Mouse (Mus musculus) midbrain, embryonic 10.5 days (tissue): ENCODE data around the gene D630039A03Rik. TPM values are rescaled to one million over a fixed set of nuclear protein-coding genes. Genes with fewer than 3 reads are reported as not detected.

Source experiments
- DNase-seq: peaks from one replicate; pipeline ENCODE4 v3.0.0-alpha.2; 2017; ENCODE audit warnings: low spot score
- H3K27ac ChIP-seq: fragments of 300-500 bp; sonication (generic); replicated peaks from 2 replicates; pipeline ENCODE4 v1.5.1; 2016; ENCODE audit warnings: mild to moderate bottlenecking
- H3K27me3 ChIP-seq: fragments of 300-500 bp; sonication (generic); 2 replicates; pipeline ENCODE4 v1.6.1; 2016; ENCODE audit warnings: low read depth, mild to moderate bottlenecking; ENCODE audit not compliant: poor library complexity, severe bottlenecking
- H3K36me3 ChIP-seq: fragments of 300-500 bp; sonication (generic); 2 replicates; pipeline ENCODE4 v1.6.1; 2016; ENCODE audit warnings: mild to moderate bottlenecking, moderate library complexity
- H3K4me1 ChIP-seq: fragments of 300-500 bp; sonication (generic); 2 replicates; pipeline ENCODE4 v1.6.1; 2016
- H3K4me3 ChIP-seq: fragments of 300-500 bp; sonication (generic); 2 replicates; pipeline ENCODE4 v1.5.1; 2016; ENCODE audit warnings: mild to moderate bottlenecking, moderate library complexity
- H3K9me3 ChIP-seq: fragments of 300-500 bp; sonication (generic); replicated peaks from 2 replicates; pipeline ENCODE4 v1.6.1; 2016; ENCODE audit warnings: mild to moderate bottlenecking
- whole genome bisulfite sequencing: fragments of 180-500 bp; shearing (Covaris S2); methylation state at CpG from one replicate; pipeline ENCODE4 v1.1.7; 2016; 5-methylcytosine and 5-hydroxymethylcytosine counted together
- polyA plus RNA-seq: library from polyadenylated mRNA; unstranded; fragments of >200 nt; fragmentation: Nextera tagmentation; extraction: Ambion mirVana; gene quantifications from 2 replicates; pipeline ENCODE4 v1.2.1, GENCODE M21; 2016

D630039A03Rik gene
- polyA plus RNA-seq: 0.07 and 0.10 TPM in 2 replicates

GRCm38 (mm10) chr4:57916201-57916661, at the start of gene D630039A03Rik:
Gene D630039A03Rik, minus strand, starts transcription at chr4:57916297.
- no peak for DNase-seq
- H3K4me1 ChIP-seq: peaks cover 32% of the 10 kb centered on the region
- peak within 1 kb of the TSS; percentile 20 for H3K4me3 ChIP-seq
- H3K27ac ChIP-seq: peak within 1 kb of the TSS; percentile 46; the same call in 1 of the 2 replicates
- no peaks in the 10 kb centered on the region for H3K36me3 ChIP-seq
- H3K9me3 ChIP-seq: no peaks in the 10 kb centered on the region
- peaks cover 29% of the 10 kb centered on the region for H3K27me3 ChIP-seq
- 40% methylated on average over 9 of the region's 9 CpGs for WGBS

GRCm38 (mm10) chr4:57965516-57965915, 49.4 kb upstream of the D630039A03Rik start:
- no peaks in the 10 kb centered on the region for H3K36me3 ChIP-seq
- DNase-seq: no peak
- H3K4me1 ChIP-seq: no peaks in the 10 kb centered on the region
- no peak overlapping the region for H3K4me3 ChIP-seq
- H3K27me3 ChIP-seq: no peaks in the 10 kb centered on the region
- 94% methylated on average over 4 of the region's 4 CpGs for WGBS
- H3K9me3 ChIP-seq: no peaks in the 10 kb centered on the region
- H3K27ac ChIP-seq: no peak overlapping the region

- 39% methylated on average over 1 of the region's 1 CpGs for WGBS
- H3K36me3 ChIP-seq: no peaks in the 10 kb centered on the region
- no peaks in the 10 kb centered on the region for H3K4me1 ChIP-seq
- DNase-seq: no peak
- no peaks in the 10 kb centered on the region for H3K9me3 ChIP-seq
- H3K27ac ChIP-seq: no peak overlapping the region
- H3K27me3 ChIP-seq: no peaks in the 10 kb centered on the region
- no peak overlapping the region for H3K4me3 ChIP-seq
Measured at GRCm38 (mm10) chr4:57964143-57964542, 48.0 kb upstream of the D630039A03Rik start.

GRCm38 (mm10) chr4:57959056-57959455, 43.0 kb upstream of the D630039A03Rik start:
- 90% methylated on average over 8 of the region's 8 CpGs for WGBS
- DNase-seq: no peak
- H3K4me1 ChIP-seq: peaks cover 29% of the 10 kb centered on the region

GRCm38 (mm10) chr4:57958098-57958497, 42.0 kb upstream of the D630039A03Rik start:
- no peak overlapping the region for H3K27ac ChIP-seq
- H3K9me3 ChIP-seq: no peaks in the 10 kb centered on the region
- no peak overlapping the region for H3K4me3 ChIP-seq
- WGBS: 82% methylated on average over 9 of the region's 9 CpGs
- DNase-seq: no peak
- H3K27me3 ChIP-seq: peaks cover 12% of the 10 kb centered on the region
- peaks cover 17% of the 10 kb centered on the region for H3K36me3 ChIP-seq
- peaks cover 33% of the 10 kb centered on the region for H3K4me1 ChIP-seq

More at GRCm38 (mm10) chr4:57959056-57959455, 43.0 kb upstream of the D630039A03Rik start:
- Histone ChIP-seq H3K9me3 (no peaks in the 10 kb centered on the region), H3K4me3 (no peak overlapping the region), H3K27me3 (peaks cover 12% of the 10 kb centered on the region), H3K27ac (no peak overlapping the region), H3K36me3 (peaks cover 7% of the 10 kb centered on the region; the same call in 1 of the 2 replicates)

- WGBS: 55% methylated on average over 11 of the region's 11 CpGs
Measured at GRCm38 (mm10) chr4:57957200-57958085, 41.3 kb upstream of the D630039A03Rik start.

GRCm38 (mm10) chr4:57956029-57956960, 40.2 kb upstream of the D630039A03Rik start, which contains the start of gene Txn1:
Gene Txn1, minus strand, starts transcription at chr4:57956411.
- peak within 1 kb of the TSS; percentile 95 for H3K27ac ChIP-seq
- H3K4me3 ChIP-seq: peak within 1 kb of the TSS; percentile 77
- peaks cover 3% of the 10 kb centered on the region; the same call in 1 of the 2 replicates for H3K9me3 ChIP-seq
- WGBS: under 1% methylated on average over 71 of the region's 71 CpGs
- H3K4me1 ChIP-seq: peaks cover 33% of the 10 kb centered on the region
- DNase-seq: peak; percentile 99
- H3K36me3 ChIP-seq: peaks cover 35% of the 10 kb centered on the region
- peaks cover 12% of the 10 kb centered on the region for H3K27me3 ChIP-seq

More at GRCm38 (mm10) chr4:57957200-57958085, 41.3 kb upstream of the D630039A03Rik start:
- H3K27me3 ChIP-seq: peaks cover 12% of the 10 kb centered on the region
- DNase-seq: no peak
- peaks cover 23% of the 10 kb centered on the region for H3K36me3 ChIP-seq
- peaks cover 33% of the 10 kb centered on the region for H3K4me1 ChIP-seq
- H3K9me3 ChIP-seq: no peaks in the 10 kb centered on the region
- H3K4me3 ChIP-seq: peak overlapping the region; percentile 77
- peak overlapping the region; percentile 95 for H3K27ac ChIP-seq

- H3K4me1 ChIP-seq: peaks cover 33% of the 10 kb centered on the region
- H3K27ac ChIP-seq: peak overlapping the region; percentile 95
- peaks cover 12% of the 10 kb centered on the region for H3K27me3 ChIP-seq
- peak overlapping the region; percentile 77 for H3K4me3 ChIP-seq
- peaks cover 42% of the 10 kb centered on the region for H3K36me3 ChIP-seq
- H3K9me3 ChIP-seq: peaks cover 7% of the 10 kb centered on the region; the same call in 1 of the 2 replicates
- DNase-seq: no peak
- WGBS: under 1% methylated on average over 25 of the region's 25 CpGs
Measured at GRCm38 (mm10) chr4:57955544-57955958, 39.5 kb upstream of the D630039A03Rik start.

GRCm38 (mm10) chr4:57954991-57955390, 38.9 kb upstream of the D630039A03Rik start:
- H3K36me3 ChIP-seq: peaks cover 48% of the 10 kb centered on the region
- no peak for DNase-seq
- 76% methylated on average over 8 of the region's 8 CpGs for WGBS
- H3K4me1 ChIP-seq: peaks cover 33% of the 10 kb centered on the region
- peak overlapping the region; percentile 77 for H3K4me3 ChIP-seq
- H3K9me3 ChIP-seq: peaks cover 7% of the 10 kb centered on the region; the same call in 1 of the 2 replicates
- H3K27ac ChIP-seq: peak overlapping the region; percentile 95
- peaks cover 12% of the 10 kb centered on the region for H3K27me3 ChIP-seq

GRCm38 (mm10) chr4:57954580-57954979, 38.5 kb upstream of the D630039A03Rik start:
- H3K4me1 ChIP-seq: peaks cover 33% of the 10 kb centered on the region
- H3K27me3 ChIP-seq: peaks cover 12% of the 10 kb centered on the region
- H3K36me3 ChIP-seq: peaks cover 52% of the 10 kb centered on the region
- H3K27ac ChIP-seq: no peak overlapping the region
- peaks cover 7% of the 10 kb centered on the region; the same call in 1 of the 2 replicates for H3K9me3 ChIP-seq
- no peak for DNase-seq
- peak overlapping the region; percentile 77 for H3K4me3 ChIP-seq
- WGBS: 80% methylated on average over 6 of the region's 6 CpGs

- Histone ChIP-seq H3K27ac (no peak overlapping the region), H3K36me3 (peaks cover 60% of the 10 kb centered on the region), H3K9me3 (peaks cover 7% of the 10 kb centered on the region; the same call in 1 of the 2 replicates), H3K4me3 (0 out of 2 replicates have a peak overlapping the region, but pooled peaks have one; percentile 16), H3K27me3 (peaks cover 12% of the 10 kb centered on the region), H3K4me1 (peaks cover 33% of the 10 kb centered on the region)
- DNase-seq: no peak
- 90% methylated on average over 7 of the region's 7 CpGs for whole genome bisulfite sequencing
Measured at GRCm38 (mm10) chr4:57953796-57954195, 37.7 kb upstream of the D630039A03Rik start.

GRCm38 (mm10) chr4:57952891-57953290, 36.8 kb upstream of the D630039A03Rik start:
- Histone ChIP-seq H3K27me3 (peaks cover 5% of the 10 kb centered on the region), H3K27ac (no peak overlapping the region), H3K9me3 (peaks cover 7% of the 10 kb centered on the region; the same call in 1 of the 2 replicates), H3K4me1 (peaks cover 33% of the 10 kb centered on the region), H3K36me3 (peaks cover 69% of the 10 kb centered on the region), H3K4me3 (no peak overlapping the region)
- 89% methylated on average over 1 of the region's 1 CpGs for WGBS
- DNase-seq: no peak
